Mouse (Mus musculus) heart, postnatal 0 days (tissue): ENCODE data around the gene Efcab9.

Experiments used
- CTCF ChIP-seq: IDR thresholded peaks from 2 replicates; pipeline ENCODE4 v1.5.1; 2016; ENCODE audit warnings: antibody characterized with exemption, control low read depth, low read depth
- EP300 ChIP-seq: IDR thresholded peaks from 2 replicates; pipeline ENCODE4 v1.6.1; 2016; ENCODE audit warnings: antibody characterized with exemption, low read depth

GRCm38 (mm10) chr11:32527006-32527405 lies 4.9 kb downstream of the Efcab9 start:
- TF ChIP-seq EP300 (no peak), CTCF (no peak)
